Comparison of ENCODE assay signal across 16 mouse cellular contexts in genomic region chr6:113912753-113913152, GRCm38 (mm10).
"Had no signal": no experiment of that assay in that cellular context is flagged by ENCODE, and none has a peak within 500 bp of the region (broad histone marks: within the 10 kb centered on the region; RNA-seq: fewer than 3 reads in every experiment).

No protein-coding gene starts in this region.

- DNase-seq: gastrocnemius, postnatal 14 days; gastrocnemius, postnatal 36 days; heart, adult 11 months; heart, adult 2 months; heart, postnatal 14 days; heart, postnatal 36 days; kidney, adult 18-20 months; kidney, adult 8-10 months; kidney, postnatal 10 days; kidney, postnatal 25 days; kidney, postnatal 4 days; layer of hippocampus, postnatal 36 days; left cerebral cortex, postnatal 4 days had no signal

- ATAC-seq: hindbrain, postnatal 0 days; intestine, postnatal 0 days; liver, embryonic 12.5 days had no signal
